In the genomic region with DNA sequence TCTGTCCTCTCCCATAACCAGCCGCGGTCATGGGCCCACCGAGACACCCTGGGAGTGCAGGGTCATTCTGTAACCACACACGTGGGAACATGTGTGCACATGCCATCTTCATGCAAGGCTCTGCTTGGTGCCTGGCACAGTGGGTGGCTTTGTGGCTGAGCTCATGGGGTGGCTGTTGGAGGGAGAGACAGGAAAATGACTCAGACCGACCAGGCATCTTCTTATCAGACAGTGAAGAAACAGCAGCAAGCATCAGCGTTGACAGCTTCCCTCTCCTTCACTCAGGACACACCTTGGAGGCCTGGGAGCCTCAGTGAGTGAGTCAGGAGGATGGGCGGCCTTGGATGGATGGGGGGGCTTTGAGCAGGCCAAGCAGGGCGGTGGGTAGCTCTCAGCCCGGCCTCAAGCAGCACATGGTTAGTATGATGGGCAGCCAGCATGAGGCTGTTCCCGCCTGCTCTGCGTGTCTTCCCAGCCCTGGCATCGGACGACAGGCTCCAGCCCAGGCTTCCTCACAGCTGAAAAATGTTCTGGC, we compare ENCODE assay signal across 10 mouse cellular contexts. TPM values are rescaled to one million over a fixed set of nuclear protein-coding genes. Genes with fewer than 3 reads are reported as not detected.
DNase-seq lines count a peak whose midpoint lies in the region; ATAC-seq lines count a peak whose summit lies in the region.
"Had no signal": no experiment of that assay in that cellular context is flagged by ENCODE, and none has a peak within 500 bp of the region (broad histone marks: within the 10 kb centered on the region; RNA-seq: fewer than 3 reads in every experiment).

No protein-coding gene starts in this region.

- H3K27me3 ChIP-seq in kidney, embryonic 16.5 days (ENCODE audit: insufficient read depth, low read length): no peaks in the 10 kb centered on the region
- no peaks in the 10 kb centered on the region for H3K27me3 ChIP-seq in forebrain, embryonic 15.5 days

- no peak overlapping the region for H3K4me3 ChIP-seq in kidney, embryonic 16.5 days (ENCODE audit: low read length)
- H3K4me3 ChIP-seq in forebrain, embryonic 15.5 days: no peak overlapping the region

- no peaks in the 10 kb centered on the region for H3K9me3 ChIP-seq in kidney, embryonic 16.5 days (ENCODE audit: low read length)
- no peaks in the 10 kb centered on the region for H3K9me3 ChIP-seq in forebrain, embryonic 15.5 days

- no peaks in the 10 kb centered on the region for H3K36me3 ChIP-seq in kidney, embryonic 16.5 days (ENCODE audit: insufficient read depth, low read length)
- no peaks in the 10 kb centered on the region for H3K36me3 ChIP-seq in forebrain, embryonic 15.5 days

- DNase-seq in kidney, adult 8-10 months: peak; percentile 0
- peak; percentile 5 for DNase-seq in thymus, postnatal 4 days
- no peak for DNase-seq in thymus, postnatal 0 days (ENCODE audit: low spot score)
- DNase-seq in heart, postnatal 10 days: peak; percentile 15 to 30
- DNase-seq in urinary bladder, postnatal 4 days (ENCODE audit: low spot score in 2 of 2): peak; percentile 15 to 52

- WGBS in kidney, embryonic 16.5 days: 78% methylated on average over 13 of the region's 13 CpGs
- WGBS in forebrain, embryonic 15.5 days: 84% methylated on average over 13 of the region's 13 CpGs

- H3K9ac ChIP-seq in kidney, embryonic 16.5 days (replicated peaks; ENCODE audit: low read length): no peak overlapping the region
- H3K9ac ChIP-seq in forebrain, embryonic 15.5 days (replicated peaks): no peak overlapping the region

- intact Hi-C loops in heart, postnatal 10 days (cut with DNase I): no loop called here

- no peak overlapping the region for H3K27ac ChIP-seq in kidney, embryonic 16.5 days (ENCODE audit: low read length)
- no peak overlapping the region for H3K27ac ChIP-seq in forebrain, embryonic 15.5 days (replicated peaks)
- H3K27ac ChIP-seq: kidney, postnatal 0 days had no signal

- no peaks in the 10 kb centered on the region for H3K4me1 ChIP-seq in kidney, embryonic 16.5 days (ENCODE audit: insufficient read depth, low read length)
- no peaks in the 10 kb centered on the region for H3K4me1 ChIP-seq in forebrain, embryonic 15.5 days

- no peak for ATAC-seq in kidney, embryonic 16.5 days (ENCODE audit: low FRiP score, low TSS enrichment)
- ATAC-seq in CD4-positive, CD25-positive, alpha-beta regulatory T cell, adult 4 months: no peak
- no peak for ATAC-seq in forebrain, embryonic 15.5 days (replicated peaks)

- H3K4me2 ChIP-seq in kidney, embryonic 16.5 days (replicated peaks; ENCODE audit: low read depth, low read length): no peak overlapping the region
- no peak overlapping the region for H3K4me2 ChIP-seq in forebrain, embryonic 15.5 days (replicated peaks)

RNA-seq across cellular contexts. Expression of gene Ptgis, which starts 32.9 kb away (rescaled TPM):
- polyA plus RNA-seq in kidney, embryonic 16.5 days (2015; fragmentation: Nextera tagmentation; extraction: Ambion mirVana): 18.4 and 20.6 TPM in 2 replicates
- 1.7 and 2.2 TPM in 2 replicates for polyA plus RNA-seq in thymus, postnatal 0 days (2015; fragmentation: Nextera tagmentation; extraction: Ambion mirVana)
- total RNA-seq in heart, postnatal 10 days (2021): 10 to 100 TPM; 35.8 to 39.7 TPM
- polyA plus RNA-seq in CD4-positive, CD25-positive, alpha-beta regulatory T cell, adult 4 months (2017; shearing (Covaris generic)): under 1 TPM in 1 of 2 experiments, not detected in 1; 0.16 TPM
- 2.7 and 3.6 TPM in 2 replicates for polyA plus RNA-seq in forebrain, embryonic 15.5 days (2015; fragmentation: Nextera tagmentation; extraction: Ambion mirVana)
- total RNA-seq: hematopoietic stem cell, adult 5-6 weeks had no signal
